Mouse (Mus musculus) hindbrain, embryonic 13.5 days (tissue): ENCODE measurements around the gene Gm3542. TPM values are rescaled to one million over a fixed set of nuclear protein-coding genes. Genes with fewer than 3 reads are reported as not detected.
"Not testable (repeated sequence)": the region's sequence is repeated elsewhere in the genome, so short reads cannot be mapped to it uniquely, and the experiment has no call there.

ENCODE experiments used
- ATAC-seq: fragments of 200-750 bp; cut with Nextera tagmentation; 2 replicates; pipeline ENCODE4 v1.8.0; 2017; ENCODE audit warnings: moderate TSS enrichment; ENCODE audit not compliant: low FRiP score
- H3K27ac ChIP-seq: fragments of 300-500 bp; sonication (generic); 2 replicates; pipeline ENCODE4 v1.5.1; 2015; ENCODE audit warnings: inconsistent platforms, mild to moderate bottlenecking, moderate library complexity
- H3K27me3 ChIP-seq: fragments of 300-500 bp; sonication (generic); 2 replicates; pipeline ENCODE4 v1.6.1; 2015; ENCODE audit warnings: mild to moderate bottlenecking, inconsistent platforms
- H3K36me3 ChIP-seq: fragments of 300-500 bp; sonication (generic); 2 replicates; pipeline ENCODE4 v1.6.1; 2015; ENCODE audit warnings: mild to moderate bottlenecking, inconsistent platforms
- H3K4me1 ChIP-seq: fragments of 300-500 bp; sonication (generic); replicated peaks from 2 replicates; pipeline ENCODE4 v1.6.1; 2015; ENCODE audit warnings: inconsistent platforms
- H3K4me2 ChIP-seq: fragments of 300-500 bp; sonication (generic); 2 replicates; pipeline ENCODE4 v1.6.1; 2015; ENCODE audit warnings: inconsistent platforms, mild to moderate bottlenecking, moderate library complexity
- H3K4me3 ChIP-seq: fragments of 300-500 bp; sonication (generic); 2 replicates; pipeline ENCODE4 v1.5.1; 2015; ENCODE audit warnings: mild to moderate bottlenecking, inconsistent platforms
- H3K9ac ChIP-seq: fragments of 300-500 bp; sonication (generic); 2 replicates; pipeline ENCODE4 v1.6.1; 2015; ENCODE audit warnings: mild to moderate bottlenecking, inconsistent platforms
- H3K9me3 ChIP-seq: fragments of 300-500 bp; sonication (generic); 2 replicates; pipeline ENCODE4 v1.6.1; 2016; ENCODE audit warnings: inconsistent platforms
- WGBS: fragments of 180-500 bp; shearing (Covaris S2); methylation state at CpG from one replicate; pipeline ENCODE4 v1.1.7; 2015; 5-methylcytosine and 5-hydroxymethylcytosine counted together
- polyA plus RNA-seq: library from polyadenylated mRNA; unstranded; fragments of >200 nt; fragmentation: Nextera tagmentation; extraction: Ambion mirVana; gene quantifications from 2 replicates; pipeline ENCODE4 v1.2.1, GENCODE M21; 2015

Gene Gm3542
- polyA plus RNA-seq, result not detected in 2 replicates

DNA sequence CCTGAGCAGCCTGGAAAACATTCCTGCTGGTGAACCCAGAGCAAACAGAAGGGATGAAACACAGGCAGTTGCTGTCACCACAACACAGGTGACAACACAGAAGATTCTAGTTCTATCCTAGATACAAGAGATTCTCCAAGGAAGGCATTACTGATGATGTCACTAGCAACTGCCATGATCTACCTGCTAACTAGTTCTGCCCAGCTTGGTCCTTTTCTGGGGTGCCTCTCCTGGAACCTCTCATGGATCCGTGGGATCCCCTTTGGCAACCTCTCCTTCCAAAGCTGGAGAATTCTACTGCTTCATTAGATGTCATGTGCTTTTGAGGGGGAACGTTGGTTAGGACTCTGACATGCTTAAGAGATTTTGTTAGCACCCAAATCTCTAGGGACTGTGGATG lies at the start of gene Gm3542:
Gene Gm3542 (minus strand): TSS at position 101 of the 400 bp plus-strand sequence.
- no CpG with 5 or more reads among the region's 2 CpGs for WGBS
- H3K27ac ChIP-seq, H3K27me3 ChIP-seq, H3K9ac ChIP-seq, H3K36me3 ChIP-seq, H3K4me1 ChIP-seq, H3K9me3 ChIP-seq, ATAC-seq, H3K4me2 ChIP-seq, H3K4me3 ChIP-seq: not testable (repeated sequence)

Other genes with a start within 250 kb of the Gm3542 start
- not detected in 2 replicates for gene Gm8279, start 203.4 kb downstream of the Gm3542 start, polyA plus RNA-seq
- gene Gm3317, start 170.4 kb downstream of the Gm3542 start, polyA plus RNA-seq, result not detected in 2 replicates
- not detected in 2 replicates for gene Gm8271, start 149.1 kb downstream of the Gm3542 start, polyA plus RNA-seq
- gene Gm3526, start 74.3 kb downstream of the Gm3542 start, polyA plus RNA-seq, result not detected in 2 replicates
- 1.4 and 1.6 TPM in 2 replicates for gene Gm3500, start 54.1 kb upstream of the Gm3542 start, polyA plus RNA-seq
- gene Gm3194, start 120.5 kb upstream of the Gm3542 start, polyA plus RNA-seq, result 2.8 and 3.2 TPM in 2 replicates
- not detected in 2 replicates for gene Gm8246, start 142.9 kb upstream of the Gm3542 start, polyA plus RNA-seq
- not detected in 2 replicates for gene Gm3187, start 149.3 kb upstream of the Gm3542 start, polyA plus RNA-seq
- gene Gm3488, start 166.7 kb upstream of the Gm3542 start, polyA plus RNA-seq, result 11.8 and 12.0 TPM in 2 replicates
- gene Gm3532, start 203.6 kb upstream of the Gm3542 start, polyA plus RNA-seq, result not detected in 2 replicates